Comparison of ENCODE assay signal across 14 mouse cellular contexts in the genomic region with DNA sequence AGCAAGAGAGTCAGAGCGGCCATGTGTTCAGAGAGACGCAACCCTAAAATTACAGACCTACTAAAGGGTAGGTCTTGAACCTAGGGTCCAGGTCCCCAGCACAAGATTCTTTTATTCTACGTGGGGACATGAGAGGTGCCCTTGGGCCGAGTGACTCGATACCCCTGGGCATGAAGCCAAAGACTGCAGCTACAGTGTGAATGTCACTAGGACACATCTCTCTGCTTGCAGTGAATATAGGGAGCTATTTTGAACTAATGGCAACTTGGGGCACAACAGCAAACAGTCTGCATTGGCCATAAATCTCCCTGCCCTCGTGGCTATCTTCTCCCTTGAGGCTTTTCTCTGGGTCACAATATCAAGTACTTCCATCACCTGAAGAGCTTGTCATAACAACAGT.
A peak's percentile ranks its signal among the peaks of the same experiment; 100 is the strongest.
DNase-seq lines count a peak whose midpoint lies in the region; ATAC-seq lines count a peak whose summit lies in the region.
"Had no signal": no experiment of that assay in that cellular context is flagged by ENCODE, and none has a peak within 500 bp of the region (broad histone marks: within the 10 kb centered on the region; RNA-seq: fewer than 3 reads in every experiment).

No protein-coding gene starts in this region.

- H3K4me1 ChIP-seq in forebrain, embryonic 12.5 days: peaks cover 12% of the 10 kb centered on the region; the same call in 1 of the 2 replicates
- peaks cover 9% of the 10 kb centered on the region; the same call in 1 of the 2 replicates for H3K4me1 ChIP-seq in forebrain, embryonic 10.5 days
- H3K4me1 ChIP-seq in forebrain, embryonic 16.5 days (replicated peaks; ENCODE audit: control insufficient read depth, insufficient read depth, low read length): peaks cover 12% of the 10 kb centered on the region
- H3K4me1 ChIP-seq in midbrain, embryonic 14.5 days (ENCODE audit: control insufficient read depth, insufficient read depth, low read length): peaks cover 11% of the 10 kb centered on the region; the same call in 1 of the 2 replicates
- H3K4me1 ChIP-seq: embryonic facial prominence, embryonic 12.5 days; heart, embryonic 13.5 days; megakaryocyte, embryonic 14.5 days had no signal

- no peak for DNase-seq in forebrain, embryonic 10.5 days (ENCODE audit: extremely low spot score, low spot score)
- peak; percentile 48 for DNase-seq in MN1 (ENCODE audit: low spot score)
- DNase-seq in midbrain, embryonic 14.5 days: peak; percentile 37
- DNase-seq in heart, adult 18-20 months: no peak
- DNase-seq in urinary bladder, postnatal 14 days (ENCODE audit: low spot score): no peak
- DNase-seq: gastrocnemius, postnatal 36 days; layer of hippocampus, adult 9-11 months had no signal

- H3K4me3 ChIP-seq in forebrain, embryonic 12.5 days (replicated peaks): no peak overlapping the region
- no peak overlapping the region for H3K4me3 ChIP-seq in forebrain, embryonic 10.5 days
- H3K4me3 ChIP-seq in forebrain, embryonic 16.5 days (replicated peaks; ENCODE audit: low read length): peak overlapping the region; percentile 37
- H3K4me3 ChIP-seq in midbrain, embryonic 14.5 days (replicated peaks; ENCODE audit: low read depth, low read length): peak overlapping the region; percentile 30
- H3K4me3 ChIP-seq: embryonic facial prominence, embryonic 12.5 days; heart, embryonic 13.5 days; megakaryocyte, embryonic 14.5 days had no signal

- 81% methylated on average over 6 of the region's 6 CpGs for WGBS in forebrain, embryonic 12.5 days
- WGBS in forebrain, embryonic 10.5 days: 88% methylated on average over 6 of the region's 6 CpGs
- WGBS in forebrain, embryonic 16.5 days: 67% methylated on average over 6 of the region's 6 CpGs
- WGBS in midbrain, embryonic 14.5 days: 70% methylated on average over 6 of the region's 6 CpGs

- H3K9ac ChIP-seq in forebrain, embryonic 12.5 days: 0 out of 2 replicates have a peak overlapping the region, but pooled peaks have one; percentile 17
- H3K9ac ChIP-seq in forebrain, embryonic 16.5 days (replicated peaks; ENCODE audit: low read depth, low read length): peak overlapping the region; percentile 40; the same call in 1 of the 2 replicates
- peak overlapping the region; percentile 59 for H3K9ac ChIP-seq in midbrain, embryonic 14.5 days (replicated peaks; ENCODE audit: low read length)
- H3K9ac ChIP-seq: embryonic facial prominence, embryonic 12.5 days; heart, embryonic 13.5 days had no signal

- H3K36me3 ChIP-seq in forebrain, embryonic 12.5 days (replicated peaks): no peaks in the 10 kb centered on the region
- H3K36me3 ChIP-seq in forebrain, embryonic 10.5 days (replicated peaks): no peaks in the 10 kb centered on the region
- H3K36me3 ChIP-seq in forebrain, embryonic 16.5 days (ENCODE audit: control insufficient read depth, insufficient read depth): no peaks in the 10 kb centered on the region
- no peaks in the 10 kb centered on the region for H3K36me3 ChIP-seq in midbrain, embryonic 14.5 days (ENCODE audit: control insufficient read depth, insufficient read depth, low read length)
- H3K36me3 ChIP-seq: embryonic facial prominence, embryonic 12.5 days; heart, embryonic 13.5 days had no signal

- no peak for ATAC-seq in forebrain, embryonic 12.5 days (ENCODE audit: low FRiP score)
- ATAC-seq in forebrain, embryonic 16.5 days: no peak
- no peak for ATAC-seq in midbrain, embryonic 14.5 days (ENCODE audit: low FRiP score, low TSS enrichment)
- no peak for ATAC-seq in CD4-positive, CD25-positive, alpha-beta regulatory T cell, adult 4 months
- ATAC-seq: lung, postnatal 0 days had no signal

- H3K27ac ChIP-seq in forebrain, embryonic 12.5 days: no peak overlapping the region
- H3K27ac ChIP-seq in forebrain, embryonic 10.5 days: no peak overlapping the region
- H3K27ac ChIP-seq in forebrain, embryonic 16.5 days (ENCODE audit: low read length): no peak overlapping the region
- H3K27ac ChIP-seq in midbrain, embryonic 14.5 days (replicated peaks; ENCODE audit: low read depth, low read length): peak overlapping the region; percentile 89
- H3K27ac ChIP-seq: embryonic facial prominence, embryonic 12.5 days; heart, embryonic 13.5 days had no signal

- peaks cover 11% of the 10 kb centered on the region; the same call in 1 of the 2 replicates for H3K27me3 ChIP-seq in forebrain, embryonic 12.5 days
- peaks cover 16% of the 10 kb centered on the region for H3K27me3 ChIP-seq in forebrain, embryonic 10.5 days (ENCODE audit: poor library complexity, severe bottlenecking)
- 0 out of 2 replicates have a peak, but pooled peaks cover 2% of the 10 kb centered on the region for H3K27me3 ChIP-seq in forebrain, embryonic 16.5 days (replicated peaks; ENCODE audit: control insufficient read depth, insufficient read depth, low read length)
- H3K27me3 ChIP-seq in midbrain, embryonic 14.5 days (ENCODE audit: control insufficient read depth, insufficient read depth, low read length): no peaks in the 10 kb centered on the region

- H3K9me3 ChIP-seq in forebrain, embryonic 12.5 days: no peaks in the 10 kb centered on the region
- no peaks in the 10 kb centered on the region for H3K9me3 ChIP-seq in forebrain, embryonic 10.5 days
- H3K9me3 ChIP-seq in forebrain, embryonic 16.5 days (ENCODE audit: control insufficient read depth, low read length): no peaks in the 10 kb centered on the region
- H3K9me3 ChIP-seq in midbrain, embryonic 14.5 days (ENCODE audit: control insufficient read depth, low read length): no peaks in the 10 kb centered on the region
- H3K9me3 ChIP-seq: embryonic facial prominence, embryonic 12.5 days; heart, embryonic 13.5 days; megakaryocyte, embryonic 14.5 days had no signal

- H3K4me2 ChIP-seq in forebrain, embryonic 12.5 days: peak overlapping the region; percentile 2; the same call in 1 of the 2 replicates
- H3K4me2 ChIP-seq in forebrain, embryonic 16.5 days (ENCODE audit: low read length): peak overlapping the region; percentile 43
- peak overlapping the region; percentile 53 for H3K4me2 ChIP-seq in midbrain, embryonic 14.5 days (ENCODE audit: low read length)
- H3K4me2 ChIP-seq: embryonic facial prominence, embryonic 12.5 days; heart, embryonic 13.5 days had no signal

Comparison
In these comparisons a context has a peak if more than half of its experiments do, and no peak if none do; other contexts are left out.
1. H3K4me3 ChIP-seq: peak in forebrain, embryonic 16.5 days (single experiment) and midbrain, embryonic 14.5 days (single experiment); none in forebrain, embryonic 12.5 days (single experiment) and forebrain, embryonic 10.5 days (single experiment).
2. H3K4me2 ChIP-seq: peak in every context shown above with its lines; median percentile 53 in midbrain, embryonic 14.5 days; 43 in forebrain, embryonic 16.5 days; 2 in forebrain, embryonic 12.5 days.
3. DNase-seq: peak in MN1 (single experiment) and midbrain, embryonic 14.5 days (single experiment); none in forebrain, embryonic 10.5 days (single experiment), heart, adult 18-20 months (0 of 2) and urinary bladder, postnatal 14 days (single experiment).
4. Peak in every context shown above with its lines, with median percentiles within 50 percentile points of each other: H3K9ac ChIP-seq.